Mouse (Mus musculus) ES-Bruce4 (cell line): Measurements from ENCODE around the gene March8.

Experiments
- CTCF ChIP-seq: IDR thresholded peaks from one replicate; pipeline ENCODE4 v1.8.1; 2011; ENCODE audit warnings: low read depth, low read length
- POLR2A ChIP-seq: IDR thresholded peaks from one replicate; pipeline ENCODE4 v1.8.1; 2011; ENCODE audit warnings: low read length; ENCODE audit not compliant: insufficient read depth

DNA sequence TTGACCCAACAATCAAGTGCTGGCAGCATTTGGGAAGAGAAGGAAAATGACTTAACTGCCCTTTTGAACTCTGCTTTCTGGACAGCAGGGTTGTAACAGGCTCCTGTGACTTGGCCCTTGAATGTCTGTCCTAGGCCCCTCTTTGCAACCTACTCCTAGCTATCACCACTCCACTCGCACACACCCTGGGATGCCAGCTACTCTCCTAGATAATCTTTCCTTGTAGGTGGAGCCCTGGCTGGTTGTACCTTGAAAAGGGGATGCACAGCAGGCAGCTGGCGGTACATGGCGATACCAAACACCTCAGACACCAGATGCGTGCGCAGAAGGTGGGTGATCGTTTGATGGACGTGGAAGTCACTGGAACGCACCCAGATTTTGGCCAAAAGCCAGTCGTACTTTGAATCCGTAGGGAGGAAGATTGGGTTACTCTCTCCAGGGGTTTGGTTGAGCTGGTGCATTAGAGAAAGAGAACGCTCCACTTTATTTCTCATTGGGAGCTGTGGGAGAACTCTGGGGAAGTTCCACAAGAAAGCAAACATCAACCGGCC is 77.4 kb downstream of the March8 start:
- no peak for TF ChIP-seq POLR2A
- no peak for TF ChIP-seq CTCF
